Mouse (Mus musculus) CH12.LX (cell line): ENCODE measurements around the gene Rpl41. TPM values are rescaled to one million over a fixed set of nuclear protein-coding genes. Genes with fewer than 3 reads are reported as not detected.
"Not testable (repeated sequence)": the region's sequence is repeated elsewhere in the genome, so short reads cannot be mapped to it uniquely, and the experiment has no call there.

Experiments
- DNase-seq: peaks from one replicate; pipeline ENCODE4 v3.0.0-alpha.2; 2013; ENCODE audit errors: extremely low read depth
- H3K27ac ChIP-seq: 2 replicates; pipeline ENCODE4 v1.5.1; 2012; ENCODE audit warnings: low read depth, mild to moderate bottlenecking, control low read depth, moderate library complexity; ENCODE audit not compliant: insufficient read depth
- H3K27me3 ChIP-seq: replicated peaks from 2 replicates; pipeline ENCODE3; 2012; ENCODE audit warnings: inconsistent platforms
- H3K36me3 ChIP-seq, 2 experiments: replicated peaks in 1 of 2; 2 replicates each; pipeline versions ENCODE3 to v1.6.1; 2012; ENCODE audit warnings: inconsistent platforms in 1 of 2, low read length in 1 of 2, mild to moderate bottlenecking in 1 of 2, mixed read lengths in 1 of 2, moderate library complexity in 1 of 2; ENCODE audit not compliant: control insufficient read depth in 1 of 2, insufficient read depth in 1 of 2
- H3K4me1 ChIP-seq, 2 experiments: 2 replicates each; pipeline ENCODE4 v1.6.1; 2012; ENCODE audit warnings: inconsistent platforms in 1 of 2, moderate library complexity in 1 of 2; ENCODE audit not compliant: insufficient read depth in 2 of 2, control insufficient read depth in 1 of 2
- H3K4me2 ChIP-seq: 2 replicates; pipeline ENCODE4 v1.6.1; 2012; ENCODE audit warnings: low read depth, mild to moderate bottlenecking, control low read depth; ENCODE audit not compliant: poor library complexity, insufficient read depth, severe bottlenecking
- H3K4me3 ChIP-seq, 3 experiments: fragments of 150-350 bp in 1 of 3; sonication (generic) in 1 of 3; replicated peaks in 1 of 3; 2 replicates each; pipeline versions ENCODE3 to v1.5.1; 2011 to 2012; ENCODE audit warnings: low read depth in 2 of 3, low read length in 2 of 3, mild to moderate bottlenecking in 2 of 3, moderate library complexity in 2 of 3, control low read depth in 1 of 3, improper control_type of control experiment in 1 of 3, inconsistent platforms in 1 of 3, mixed read lengths in 1 of 3; ENCODE audit not compliant: poor library complexity in 1 of 3
- H3K79me2 ChIP-seq: replicated peaks from 2 replicates; pipeline ENCODE4 v1.6.1; 2012; ENCODE audit warnings: mild to moderate bottlenecking, moderate library complexity; ENCODE audit not compliant: control insufficient read depth, poor library complexity, insufficient read depth, severe bottlenecking; ENCODE audit errors: extremely low read depth
- H3K9ac ChIP-seq: 2 replicates; pipeline ENCODE4 v1.6.1; 2012; ENCODE audit warnings: low read depth, mild to moderate bottlenecking, control low read depth, moderate library complexity; ENCODE audit not compliant: insufficient read depth
- H3K9me3 ChIP-seq: replicated peaks from 2 replicates; pipeline ENCODE3; 2012; ENCODE audit warnings: low read length, inconsistent platforms, mixed read lengths
- CTCF ChIP-seq, 2 experiments: IDR thresholded peaks in 1 of 2; conservative IDR thresholded peaks in 1 of 2; 2 replicates each; pipeline ENCODE4 v1.5.1; 2011 to 2012; ENCODE audit warnings: low read depth in 2 of 2, low read length in 2 of 2, improper control_type of control experiment in 1 of 2, inconsistent platforms in 1 of 2, mild to moderate bottlenecking in 1 of 2, moderate library complexity in 1 of 2
- ELF1 ChIP-seq: IDR thresholded peaks from 2 replicates; pipeline ENCODE4 v1.6.1; 2014; ENCODE audit warnings: low read depth, mild to moderate bottlenecking, inconsistent platforms, low read length, improper control_type of control experiment
- EP300 ChIP-seq: IDR thresholded peaks from 2 replicates; pipeline ENCODE4 v1.6.1; 2011; ENCODE audit warnings: low read length, improper control_type of control experiment
- GABPA ChIP-seq: IDR thresholded peaks from 2 replicates; pipeline ENCODE4 v1.6.1; 2012; ENCODE audit warnings: low read depth, low read length, improper control_type of control experiment, inconsistent platforms; ENCODE audit not compliant: insufficient replicate concordance
- KAT2A ChIP-seq: IDR thresholded peaks from 2 replicates; pipeline ENCODE4 v1.6.1; 2012; ENCODE audit warnings: low read length, improper control_type of control experiment, inconsistent platforms; ENCODE audit not compliant: insufficient replicate concordance
- MAX ChIP-seq: IDR thresholded peaks from 2 replicates; pipeline ENCODE4 v1.6.1; 2011; ENCODE audit warnings: low read length, improper control_type of control experiment
- MYC ChIP-seq: IDR thresholded peaks from 2 replicates; pipeline ENCODE4 v1.6.1; 2011; ENCODE audit warnings: low read depth, mild to moderate bottlenecking, improper control_type of control experiment, low read length
- NELFE ChIP-seq: IDR thresholded peaks from 2 replicates; pipeline ENCODE4 v1.6.1; 2011; ENCODE audit warnings: low read depth, low read length, improper control_type of control experiment
- NRF1 ChIP-seq: IDR thresholded peaks from 2 replicates; pipeline ENCODE4 v1.6.1; 2014; ENCODE audit warnings: low read depth, mild to moderate bottlenecking, inconsistent platforms, low read length, improper control_type of control experiment, moderate library complexity
- POLR2AphosphoS2 ChIP-seq: IDR thresholded peaks from 2 replicates; pipeline ENCODE4 v1.6.1; 2011; ENCODE audit warnings: low read depth, low read length, improper control_type of control experiment
- SMC3 ChIP-seq: IDR thresholded peaks from 2 replicates; pipeline ENCODE4 v1.6.1; 2011; ENCODE audit warnings: low read depth, low read length, improper control_type of control experiment
- TBP ChIP-seq: conservative IDR thresholded peaks from 2 replicates; pipeline ENCODE4 v1.6.1; 2011; ENCODE audit warnings: low read depth, low read length, improper control_type of control experiment
- ZMIZ1 ChIP-seq: IDR thresholded peaks from 2 replicates; pipeline ENCODE4 v1.6.1; 2012; ENCODE audit warnings: low read depth, mild to moderate bottlenecking, inconsistent platforms, low read length, improper control_type of control experiment
- dilution Hi-C: fragments of 300-500 bp; cut with MboI; formaldehyde crosslinking; loops from 2 replicates; pipeline ENCODE4 v1.14.3; 2020; ENCODE audit warnings: low sequenced_read_pairs; ENCODE audit not compliant: extremely low pct_unique_long_range_greater_than_20kb, extremely low pct_ligation_motif_present
- in situ Hi-C: fragments of 300-500 bp; cut with MboI; formaldehyde crosslinking; loops from 3 replicates; pipeline ENCODE4 v1.14.3; 2019; ENCODE audit warnings: low sequenced_read_pairs, low pct_ligation_motif_present, low pct_unique_long_range_greater_than_20kb, mixed read lengths
- polyA plus RNA-seq: library from polyadenylated mRNA; unstranded; fragments of >175 nt; gene quantifications from 2 replicates; pipeline ENCODE4 v1.2.1, GENCODE M21; 2012; ENCODE audit warnings: low read depth; ENCODE audit not compliant: insufficient read length
- total RNA-seq, 2 experiments: library from RNA; depleted of rRNA; stranded (reverse); fragments of 300-350 nt in 1 of 2; fragments of >200 nt in 1 of 2; gene quantifications; 2 replicates each; pipeline ENCODE4 v1.2.3; 2012 to 2014

Gene Rpl41
- total and polyA plus RNA-seq, 3 experiments = 2,709 to 8,549 (median 8,065) TPM

GRCm38 (mm10) chr10:128556286-128556685, 7.2 kb upstream of the Rpl41 start:
- dilution Hi-C loops = no loop called here
- Histone ChIP-seq H3K27ac (no peak overlapping the region), H3K9me3 (no peaks in the 10 kb centered on the region), H3K27me3 (no peaks in the 10 kb centered on the region), H3K4me1 (no peaks in the 10 kb centered on the region), H3K4me3 (no peak overlapping the region), H3K79me2 (no peaks in the 10 kb centered on the region), H3K4me2 (no peak overlapping the region), H3K9ac (no peak overlapping the region), H3K36me3 (peaks cover 36 to 46% of the 10 kb centered on the region in 2 experiments)
- in situ Hi-C loops = no loop called here
- DNase-seq = peak; percentile 38
- TF ChIP-seq POLR2AphosphoS2 = peak; percentile 27; the same call in 1 of the 2 replicates
- TF ChIP-seq ELF1 = no peak
- no peak for TF ChIP-seq ZMIZ1
- TF ChIP-seq KAT2A = no peak
- no peak for TF ChIP-seq GABPA
- no peak for TF ChIP-seq NRF1
- no peak for TF ChIP-seq NELFE
- no peak for TF ChIP-seq EP300
- peak; percentile 39; the same call in 1 of the 2 replicates for TF ChIP-seq SMC3
- no peak for TF ChIP-seq TBP
- peak in 1 of 2 experiments; percentile 58; a peak in 2 of 4 replicates for TF ChIP-seq CTCF (conservative IDR thresholded peaks at IDR 0.05 in 1 of 2, IDR thresholded peaks at IDR 0.05 in 1 of 2; ENCODE audit: low read depth in 2 of 2, low read length in 2 of 2)
- no peak for TF ChIP-seq MAX
- peak; percentile 68 for TF ChIP-seq MYC

DNA sequence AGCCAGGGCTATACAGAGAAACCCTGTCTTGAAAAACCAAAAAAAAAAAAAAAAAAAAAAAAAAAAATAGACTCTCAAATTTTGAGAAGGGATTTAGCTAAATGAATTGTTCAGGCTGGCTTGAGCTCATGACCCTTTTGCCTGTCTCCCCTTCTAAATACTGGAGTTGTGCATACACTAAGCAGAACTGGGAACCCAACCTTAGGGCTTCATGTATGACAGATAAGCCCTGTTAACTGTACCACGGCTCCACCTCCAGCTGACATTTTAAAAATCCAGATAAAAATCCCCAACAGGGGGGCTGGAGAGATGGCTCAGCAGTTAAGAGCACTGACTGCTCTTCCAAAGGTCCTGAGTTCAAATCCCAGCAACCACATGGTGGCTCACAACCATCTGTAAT, 6.5 kb upstream of the Rpl41 start:
- H3K36me3 ChIP-seq = peaks cover 30 to 39% of the 10 kb centered on the region in 2 experiments
- dilution Hi-C loops, H3K27me3 ChIP-seq, in situ Hi-C loops, H3K4me2 ChIP-seq, H3K9ac ChIP-seq, H3K4me1 ChIP-seq, H3K79me2 ChIP-seq, H3K4me3 ChIP-seq, H3K9me3 ChIP-seq, H3K27ac ChIP-seq, DNase-seq: not testable (repeated sequence)

DNA sequence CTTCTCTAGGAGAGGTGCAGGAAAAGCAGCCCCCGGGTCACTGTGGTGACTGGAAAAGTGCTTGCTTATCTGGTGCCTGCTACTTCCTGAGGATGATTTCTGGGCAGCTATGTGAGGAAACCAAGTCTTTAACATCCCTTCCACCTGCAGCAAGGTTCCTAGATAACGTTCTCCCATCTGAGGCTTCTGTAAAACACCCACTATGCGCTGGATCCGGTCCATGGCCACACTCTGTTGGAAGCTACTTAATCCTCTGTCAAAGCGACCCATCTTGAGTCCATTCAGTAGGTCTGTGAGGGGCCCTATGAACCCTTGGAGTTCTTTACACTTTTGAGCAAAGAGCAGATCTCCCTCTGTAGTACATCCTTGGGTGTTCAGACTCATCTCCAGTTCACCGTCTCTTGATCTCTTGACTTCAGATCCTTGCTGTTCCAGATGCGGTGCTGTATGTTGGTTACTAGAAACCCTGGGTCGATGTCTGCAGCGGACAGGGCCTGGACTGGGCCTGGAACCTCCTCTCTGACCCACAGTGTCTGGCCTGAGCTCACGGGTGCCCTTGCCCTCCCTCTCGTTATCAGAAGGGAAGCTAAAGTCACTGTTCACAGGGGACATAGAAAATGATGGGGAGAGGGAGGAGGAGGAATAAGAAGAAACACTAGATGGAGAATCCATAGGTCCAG, 1.2 kb upstream of the Rpl41 start:
- Histone ChIP-seq H3K79me2 (peaks cover 14% of the 10 kb centered on the region), H3K4me1 (peaks cover 8 to 14% of the 10 kb centered on the region in 2 experiments), H3K36me3 (peaks cover 7 to 11% of the 10 kb centered on the region in 2 experiments)
- H3K27ac ChIP-seq, H3K27me3 ChIP-seq, DNase-seq, H3K9ac ChIP-seq, dilution Hi-C loops, H3K9me3 ChIP-seq, in situ Hi-C loops, H3K4me2 ChIP-seq, H3K4me3 ChIP-seq: not testable (repeated sequence)

GRCm38 (mm10) chr10:128549682-128550057, 565 bp upstream of the Rpl41 start:
- H3K27ac ChIP-seq, dilution Hi-C loops, H3K9ac ChIP-seq, H3K9me3 ChIP-seq, H3K4me3 ChIP-seq, DNase-seq, H3K27me3 ChIP-seq, in situ Hi-C loops: not testable (repeated sequence)
- peaks cover 13 to 17% of the 10 kb centered on the region in 2 experiments for H3K36me3 ChIP-seq
- H3K4me1 ChIP-seq = peaks cover 8 to 20% of the 10 kb centered on the region in 2 experiments
- H3K4me2 ChIP-seq = 0 out of 2 replicates have a peak overlapping the region, but pooled peaks have one; percentile 19
- H3K79me2 ChIP-seq = peaks cover 15% of the 10 kb centered on the region
